Mouse (Mus musculus): Measurements from ENCODE around the gene Pex11g.

- TF ChIP-seq CTCF (IDR thresholded peaks at IDR 0.05; ENCODE audit: low read depth) (no peak), EP300 (IDR thresholded peaks at IDR 0.05; ENCODE audit: low read depth) (no peak)
Measured at GRCm38 (mm10) chr8:3493845-3494208, 26.3 kb upstream of the Pex11g start.
